Mouse (Mus musculus) frontal cortex, postnatal 14 days (tissue): Measurements from ENCODE around the gene Cfap97d2.

Experiments
- DNase-seq, 2 experiments: peaks; one replicate each; pipeline ENCODE4 v3.0.0; 2022; ENCODE audit warnings: low spot score in 2 of 2

Gene Cfap97d2

GRCm38 (mm10) chr8:13705668-13706067 is at the start of gene Cfap97d2:
Cfap97d2 (plus strand) TSS chr8:13705889.
- peak in 1 of 2 experiments; percentile 32 for DNase-seq

- DNase-seq: no peak
Observed at GRCm38 (mm10) chr8:13657479-13657878, 48.2 kb upstream of the Cfap97d2 start.

- DNase-seq: no peak
Observed at GRCm38 (mm10) chr8:13660323-13660722, 45.4 kb upstream of the Cfap97d2 start.

GRCm38 (mm10) chr8:13664711-13665210 is 40.9 kb upstream of the Cfap97d2 start:
- no peak for DNase-seq

- no peak for DNase-seq
Observed at GRCm38 (mm10) chr8:13665538-13665937, 40.2 kb upstream of the Cfap97d2 start.

- DNase-seq: no peak
Observed at GRCm38 (mm10) chr8:13665944-13666343, 39.7 kb upstream of the Cfap97d2 start.

GRCm38 (mm10) chr8:13667917-13668316 is 37.8 kb upstream of the Cfap97d2 start:
- DNase-seq: no peak

- no peak for DNase-seq
Observed at GRCm38 (mm10) chr8:13668367-13668766, 37.3 kb upstream of the Cfap97d2 start.

GRCm38 (mm10) chr8:13670011-13670471 is 35.6 kb upstream of the Cfap97d2 start:
- DNase-seq: no peak

- DNase-seq: no peak
Observed at GRCm38 (mm10) chr8:13671246-13672003, 34.3 kb upstream of the Cfap97d2 start.

- DNase-seq: no peak
Observed at GRCm38 (mm10) chr8:13673215-13673614, 32.5 kb upstream of the Cfap97d2 start.

- DNase-seq: no peak
Observed at GRCm38 (mm10) chr8:13674294-13675010, 31.2 kb upstream of the Cfap97d2 start.

GRCm38 (mm10) chr8:13675121-13675520 is 30.6 kb upstream of the Cfap97d2 start:
- DNase-seq: no peak

- no peak for DNase-seq
Observed at GRCm38 (mm10) chr8:13675524-13675923, 30.2 kb upstream of the Cfap97d2 start.

- no peak for DNase-seq
Observed at GRCm38 (mm10) chr8:13676302-13676700, 29.4 kb upstream of the Cfap97d2 start.

GRCm38 (mm10) chr8:13676701-13677412 is 28.8 kb upstream of the Cfap97d2 start:
- DNase-seq: peak; percentile 59 to 72

- peak; percentile 92 to 94 for DNase-seq
Observed at GRCm38 (mm10) chr8:13677413-13677883, 28.2 kb upstream of the Cfap97d2 start, which contains the start of gene Rasa3. Rasa3 (minus strand) TSS chr8:13677603.

GRCm38 (mm10) chr8:13678182-13678581 is 27.5 kb upstream of the Cfap97d2 start:
- no peak for DNase-seq

- DNase-seq: no peak
Observed at GRCm38 (mm10) chr8:13684131-13684530, 21.6 kb upstream of the Cfap97d2 start.

GRCm38 (mm10) chr8:13685674-13686314 is 19.9 kb upstream of the Cfap97d2 start:
- no peak for DNase-seq

GRCm38 (mm10) chr8:13686426-13686825 is 19.3 kb upstream of the Cfap97d2 start:
- DNase-seq: no peak
